Mouse (Mus musculus): Measurements from ENCODE around the gene Mfsd14b.

DNA sequence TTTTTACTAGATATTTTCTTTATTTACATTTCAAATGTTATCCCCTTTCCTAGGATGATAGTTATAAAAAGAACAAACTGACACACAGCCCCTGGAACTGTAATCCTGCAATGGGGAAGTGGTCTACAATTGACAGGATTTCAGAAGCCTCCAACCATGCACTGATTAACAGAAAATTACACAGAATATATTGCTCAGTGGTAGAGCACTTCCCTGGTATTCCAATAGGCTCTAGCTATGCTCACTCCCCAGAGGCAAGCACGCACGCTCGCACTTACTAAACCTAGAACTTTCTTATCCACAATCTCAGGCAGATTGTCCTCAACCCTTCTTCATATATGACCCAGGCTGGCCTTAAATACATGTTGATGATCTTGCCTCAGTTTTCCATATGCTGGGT, 464 bp upstream of the Mfsd14b start:
- TF ChIP-seq CTCF (IDR thresholded peaks at IDR 0.05; ENCODE audit: low read depth, low read length) (no peak), POLR2A (IDR thresholded peaks at IDR 0.05; ENCODE audit: extremely low read depth, insufficient read depth, low read length) (no peak)

Data from liver, adult 2 months (tissue).